Mouse (Mus musculus) testis, adult 2 months (tissue): ENCODE data around the gene Map2k2. TPM values are rescaled to one million over a fixed set of nuclear protein-coding genes. Genes with fewer than 3 reads are reported as not detected.
A peak's percentile ranks its signal among the peaks of the same experiment; 100 is the strongest.
"Not testable (repeated sequence)": the region's sequence is repeated elsewhere in the genome, so short reads cannot be mapped to it uniquely, and the experiment has no call there.

Source experiments
- H3K27ac ChIP-seq: fragments of 200-500 bp; 2 replicates; pipeline ENCODE4 v1.5.1; 2012; ENCODE audit warnings: low read depth, low read length; ENCODE audit not compliant: control insufficient read depth, insufficient read depth
- H3K27me3 ChIP-seq: fragments of 200-500 bp; 2 replicates; pipeline ENCODE4 v1.6.1; 2012; ENCODE audit warnings: mild to moderate bottlenecking, low read length, moderate library complexity; ENCODE audit not compliant: control insufficient read depth, insufficient read depth
- H3K36me3 ChIP-seq: fragments of 200-500 bp; 2 replicates; pipeline ENCODE4 v1.6.1; 2012; ENCODE audit warnings: mild to moderate bottlenecking, low read length; ENCODE audit not compliant: control insufficient read depth, insufficient read depth
- H3K4me1 ChIP-seq: fragments of 200-500 bp; 2 replicates; pipeline ENCODE4 v1.6.1; 2012; ENCODE audit warnings: low read length; ENCODE audit not compliant: control insufficient read depth, insufficient read depth
- H3K4me3 ChIP-seq: fragments of 200-500 bp; 2 replicates; pipeline ENCODE4 v1.5.1; 2012; ENCODE audit warnings: low read depth, mild to moderate bottlenecking, low read length, moderate library complexity, mixed read lengths; ENCODE audit not compliant: control insufficient read depth
- CTCF ChIP-seq: fragments of 200-500 bp; IDR thresholded peaks from 2 replicates; pipeline ENCODE4 v1.5.1; 2012; ENCODE audit warnings: low read depth, mild to moderate bottlenecking, inconsistent platforms, low read length, moderate library complexity; ENCODE audit not compliant: control insufficient read depth, insufficient read depth, insufficient replicate concordance
- POLR2A ChIP-seq: fragments of 200-500 bp; IDR thresholded peaks from 2 replicates; pipeline ENCODE4 v1.6.1; 2012; ENCODE audit warnings: low read depth, mild to moderate bottlenecking, inconsistent platforms, low read length, moderate library complexity; ENCODE audit not compliant: control insufficient read depth
- polyA plus RNA-seq: library from polyadenylated mRNA; depleted of rRNA; stranded (reverse); fragments of >200 nt; gene quantifications from 2 replicates; pipeline ENCODE4 v1.2.3, GENCODE M21; 2012; rRNA removed

Map2k2 gene
- polyA plus RNA-seq, 1 experiment = 147 TPM

- H3K27me3 ChIP-seq = no peaks in the 10 kb centered on the region
- H3K36me3 ChIP-seq = no peaks in the 10 kb centered on the region; the same call in none of the 2 replicates
- TF ChIP-seq CTCF = no peak
- no peak for TF ChIP-seq POLR2A
- H3K4me1 ChIP-seq = peaks cover 22% of the 10 kb centered on the region
- H3K27ac ChIP-seq = no peak overlapping the region; the same call in 1 of the 2 replicates
- H3K4me3 ChIP-seq = peak overlapping the region; percentile 94
These were observed 72.4 kb downstream of the Map2k2 start for GRCm38 (mm10) chr10:81177958-81178712.

GRCm38 (mm10) chr10:81178927-81179326 lies 73.2 kb downstream of the Map2k2 start:
- no peak overlapping the region; the same call in 1 of the 2 replicates for H3K4me3 ChIP-seq
- H3K27me3 ChIP-seq = no peaks in the 10 kb centered on the region
- peaks cover 24% of the 10 kb centered on the region for H3K4me1 ChIP-seq
- no peak for TF ChIP-seq CTCF
- TF ChIP-seq POLR2A = no peak
- no peak overlapping the region for H3K27ac ChIP-seq
- H3K36me3 ChIP-seq = no peaks in the 10 kb centered on the region; the same call in none of the 2 replicates

DNA sequence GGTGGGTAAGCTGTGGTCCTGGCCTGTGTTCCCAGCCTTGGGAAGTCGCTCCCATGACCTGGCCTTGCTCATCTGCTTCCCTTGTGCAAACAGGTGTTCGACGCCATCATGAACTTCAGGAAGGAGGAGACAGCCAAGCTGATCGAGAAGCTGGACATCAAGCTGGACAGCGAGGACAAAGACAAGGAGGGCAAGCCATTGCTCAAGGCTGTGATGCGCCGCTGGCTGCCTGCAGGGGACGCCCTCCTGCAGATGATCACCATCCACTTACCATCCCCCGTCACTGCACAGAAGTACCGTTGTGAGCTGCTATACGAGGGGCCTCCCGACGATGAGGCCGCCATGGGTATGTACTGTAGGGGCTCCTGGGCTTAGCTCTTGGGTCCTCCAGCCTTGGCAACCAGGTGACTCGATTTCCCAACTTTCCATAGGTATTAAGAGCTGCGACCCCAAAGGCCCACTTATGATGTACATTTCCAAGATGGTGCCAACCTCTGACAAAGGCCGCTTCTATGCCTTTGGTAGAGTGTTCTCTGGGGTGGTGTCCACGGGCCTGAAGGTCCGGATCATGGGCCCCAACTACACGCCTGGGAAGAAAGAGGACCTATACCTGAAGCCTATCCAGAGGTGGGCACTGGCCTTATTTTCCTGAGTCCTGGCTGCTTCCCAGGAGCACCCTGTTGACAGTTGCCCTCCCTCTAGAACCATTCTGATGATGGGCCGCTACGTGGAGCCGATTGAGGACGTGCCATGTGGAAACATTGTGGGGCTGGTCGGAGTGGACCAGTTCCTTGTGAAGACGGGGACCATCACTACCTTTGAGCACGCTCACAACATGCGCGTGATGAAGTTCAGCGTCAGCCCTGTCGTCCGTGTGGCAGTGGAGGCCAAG lies 74.0 kb downstream of the Map2k2 start:
- no peaks in the 10 kb centered on the region for H3K27me3 ChIP-seq
- H3K27ac ChIP-seq = no peak overlapping the region
- no peak for TF ChIP-seq POLR2A
- TF ChIP-seq CTCF = no peak
- no peaks in the 10 kb centered on the region; the same call in none of the 2 replicates for H3K36me3 ChIP-seq
- peaks cover 20% of the 10 kb centered on the region for H3K4me1 ChIP-seq
- no peak overlapping the region for H3K4me3 ChIP-seq

GRCm38 (mm10) chr10:81180946-81181345 lies 75.2 kb downstream of the Map2k2 start:
- Histone ChIP-seq H3K27ac (no peak overlapping the region), H3K4me3 (no peak overlapping the region), H3K4me1 (peaks cover 11% of the 10 kb centered on the region), H3K27me3 (no peaks in the 10 kb centered on the region), H3K36me3 (no peaks in the 10 kb centered on the region; the same call in none of the 2 replicates)
- TF ChIP-seq POLR2A (no peak), CTCF (no peak)

- not testable (repeated sequence) for H3K36me3 ChIP-seq, H3K4me3 ChIP-seq, H3K27ac ChIP-seq, H3K27me3 ChIP-seq
- H3K4me1 ChIP-seq = peaks cover 11% of the 10 kb centered on the region
These were observed 76.1 kb downstream of the Map2k2 start for GRCm38 (mm10) chr10:81181860-81182259.

DNA sequence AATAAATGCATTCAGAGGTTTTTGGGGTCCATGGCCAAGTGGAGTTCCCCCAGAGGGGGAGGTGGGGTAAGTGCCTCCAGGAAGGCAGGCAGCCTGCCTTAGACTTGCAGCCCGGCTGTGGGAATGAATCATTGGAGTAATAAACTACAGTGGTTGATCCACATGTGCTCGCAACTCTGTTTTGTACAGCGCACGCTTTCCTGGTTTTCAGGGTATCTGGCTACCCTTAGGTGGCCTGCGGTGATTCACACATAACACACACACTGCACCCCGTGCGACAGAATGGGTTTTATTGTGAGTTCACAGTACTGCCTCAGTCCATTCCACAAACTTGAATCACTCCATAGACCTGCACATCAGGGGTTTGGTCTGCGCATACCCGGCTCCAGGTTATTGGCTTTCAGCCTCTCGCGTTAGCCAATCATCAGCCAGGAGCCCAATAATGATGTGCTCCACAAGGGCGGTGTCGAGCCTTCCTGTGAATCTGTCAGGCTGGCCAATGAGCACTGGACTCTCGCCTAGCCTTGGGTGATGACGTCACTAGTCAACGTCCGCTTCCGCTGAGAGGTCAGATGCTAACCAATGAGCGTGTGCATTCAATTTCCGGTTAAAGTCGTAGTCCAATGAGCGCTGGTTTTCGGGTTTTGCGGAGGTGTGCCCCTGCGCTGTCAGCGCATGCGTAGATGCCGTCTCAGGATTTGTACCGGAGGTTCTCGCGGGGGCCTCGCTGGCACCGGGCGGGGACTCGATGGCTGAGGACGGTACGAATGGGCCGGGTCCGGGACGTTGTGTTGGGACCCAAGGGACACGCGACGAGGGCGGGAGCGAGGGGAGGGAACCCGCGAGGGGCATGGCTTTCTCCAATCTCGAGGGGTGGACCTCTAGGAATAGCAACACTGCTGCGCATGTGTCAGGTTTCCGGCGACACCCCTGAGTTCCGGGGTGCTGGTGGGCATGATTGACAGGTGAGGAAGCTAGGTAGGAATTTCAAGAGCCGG lies 76.9 kb downstream of the Map2k2 start, which contains the start of gene Dapk3:
Gene Dapk3, plus strand, starts transcription at position 670 of the 998 bp plus-strand sequence.
- TF ChIP-seq CTCF (no peak), POLR2A (peak; percentile 70)
- peaks cover 11% of the 10 kb centered on the region for H3K4me1 ChIP-seq

More for the DNA sequence above, 76.9 kb downstream of the Map2k2 start, which contains the start of gene Dapk3:
- H3K27ac ChIP-seq = peak within 1 kb of the TSS; percentile 75
- peak within 1 kb of the TSS; percentile 84 for H3K4me3 ChIP-seq
- no peaks in the 10 kb centered on the region; the same call in none of the 2 replicates for H3K36me3 ChIP-seq
- no peaks in the 10 kb centered on the region for H3K27me3 ChIP-seq

Other genes with a start within 250 kb of the Map2k2 start
- gene Tmprss9, start 234.1 kb upstream of the Map2k2 start, polyA plus RNA-seq = 2.0 and 2.7 TPM in 2 replicates
- 76.7 and 104 TPM in 2 replicates for gene Timm13, start 204.9 kb upstream of the Map2k2 start, polyA plus RNA-seq
- 177 TPM in 2 replicates for gene Lmnb2, start 187.7 kb upstream of the Map2k2 start, polyA plus RNA-seq
- 7.8 and 9.1 TPM in 2 replicates for gene Gadd45b, start 175.8 kb upstream of the Map2k2 start, polyA plus RNA-seq
- gene Gng7, start 91.0 kb upstream of the Map2k2 start, polyA plus RNA-seq = 1.0 and 1.6 TPM in 2 replicates
- 0.95 and 1.4 TPM in 2 replicates for gene Diras1, start 80.3 kb upstream of the Map2k2 start, polyA plus RNA-seq
- gene Slc39a3, start 68.5 kb upstream of the Map2k2 start, polyA plus RNA-seq = 39.6 and 46.3 TPM in 2 replicates
- gene Sgta, start 45.7 kb upstream of the Map2k2 start, polyA plus RNA-seq = 203 and 224 TPM in 2 replicates
- gene Thop1, start 35.9 kb upstream of the Map2k2 start, polyA plus RNA-seq = 318 and 378 TPM in 2 replicates
- gene Creb3l3, start 7.0 kb upstream of the Map2k2 start, polyA plus RNA-seq = 0.40 and 0.70 TPM in 2 replicates
- gene Zbtb7a, start 29.3 kb downstream of the Map2k2 start, polyA plus RNA-seq = 5.6 and 6.0 TPM in 2 replicates
- gene Pias4, start 62.0 kb downstream of the Map2k2 start, polyA plus RNA-seq = 164 and 184 TPM in 2 replicates
- 1,507 and 1,673 TPM in 2 replicates for gene Eef2, start 70.7 kb downstream of the Map2k2 start, polyA plus RNA-seq
- gene Dapk3, start 77.1 kb downstream of the Map2k2 start, polyA plus RNA-seq = 52.6 and 61.6 TPM in 2 replicates
- gene 4930442H23Rik, start 77.9 kb downstream of the Map2k2 start, polyA plus RNA-seq = 1.4 and 1.8 TPM in 2 replicates
- gene Nmrk2, start 96.1 kb downstream of the Map2k2 start, polyA plus RNA-seq = not detected in 2 replicates
- gene Atcay, start 124.9 kb downstream of the Map2k2 start, polyA plus RNA-seq = 0.25 and 0.26 TPM in 2 replicates
- gene Zfr2, start 127.2 kb downstream of the Map2k2 start, polyA plus RNA-seq = 11.6 and 12.5 TPM in 2 replicates
- 3.0 and 3.5 TPM in 2 replicates for gene Matk, start 147.0 kb downstream of the Map2k2 start, polyA plus RNA-seq
- gene Mrpl54, start 161.0 kb downstream of the Map2k2 start, polyA plus RNA-seq = 181 and 261 TPM in 2 replicates
- 53.5 and 77.2 TPM in 2 replicates for gene Apba3, start 161.0 kb downstream of the Map2k2 start, polyA plus RNA-seq
- gene Tjp3, start 185.7 kb downstream of the Map2k2 start, polyA plus RNA-seq = 0.56 and 0.99 TPM in 2 replicates
- 10.1 and 10.4 TPM in 2 replicates for gene Pip5k1c, start 187.0 kb downstream of the Map2k2 start, polyA plus RNA-seq
- 13.4 and 16.5 TPM in 2 replicates for gene Cactin, start 215.2 kb downstream of the Map2k2 start, polyA plus RNA-seq
- 0.47 and 0.91 TPM in 2 replicates for gene Tbxa2r, start 222.8 kb downstream of the Map2k2 start, polyA plus RNA-seq
- gene Gipc3, start 237.4 kb downstream of the Map2k2 start, polyA plus RNA-seq = 3.3 and 4.1 TPM in 2 replicates
- gene Hmg20b, start 244.6 kb downstream of the Map2k2 start, polyA plus RNA-seq = 23.0 and 27.7 TPM in 2 replicates